Mouse (Mus musculus) neural tube, embryonic 11.5 days (tissue): Measurements from ENCODE around the gene AA467197. TPM values are rescaled to one million over a fixed set of nuclear protein-coding genes. Genes with fewer than 3 reads are reported as not detected.

Experiments
- ATAC-seq: fragments of 200-750 bp; cut with Nextera tagmentation; 2 replicates; pipeline ENCODE4 v1.8.0; 2017; ENCODE audit warnings: moderate number of reproducible peaks, mild to moderate bottlenecking, moderate TSS enrichment, moderate library complexity; ENCODE audit not compliant: insufficient read depth, low FRiP score, low TSS enrichment
- DNase-seq: peaks from one replicate; pipeline ENCODE4 v3.0.0-alpha.2; 2015; ENCODE audit warnings: low spot score
- H3K27ac ChIP-seq: fragments of 300-500 bp; sonication (generic); 2 replicates; pipeline ENCODE4 v1.5.1; 2014; ENCODE audit warnings: low read depth, mild to moderate bottlenecking, low read length
- H3K27me3 ChIP-seq: fragments of 300-500 bp; sonication (generic); 2 replicates; pipeline ENCODE4 v1.6.1; 2014; ENCODE audit warnings: mild to moderate bottlenecking, low read length, mixed read lengths; ENCODE audit not compliant: control insufficient read depth, insufficient read depth
- H3K36me3 ChIP-seq: fragments of 300-500 bp; sonication (generic); 2 replicates; pipeline ENCODE4 v1.6.1; 2014; ENCODE audit warnings: mild to moderate bottlenecking, low read length, moderate library complexity, mixed read lengths; ENCODE audit not compliant: control insufficient read depth, insufficient read depth
- H3K4me1 ChIP-seq: fragments of 300-500 bp; sonication (generic); 2 replicates; pipeline ENCODE4 v1.6.1; 2014; ENCODE audit warnings: low read length, mixed read lengths; ENCODE audit not compliant: control insufficient read depth, insufficient read depth
- H3K4me2 ChIP-seq: fragments of 300-500 bp; sonication (generic); 2 replicates; pipeline ENCODE4 v1.6.1; 2014; ENCODE audit warnings: low read depth, mild to moderate bottlenecking, moderate library complexity
- H3K4me3 ChIP-seq: fragments of 300-500 bp; sonication (generic); 2 replicates; pipeline ENCODE4 v1.5.1; 2014; ENCODE audit warnings: low read depth, low read length
- H3K9ac ChIP-seq: fragments of 300-500 bp; sonication (generic); 2 replicates; pipeline ENCODE4 v1.6.1; 2014; ENCODE audit warnings: mild to moderate bottlenecking, low read length
- H3K9me3 ChIP-seq: fragments of 300-500 bp; sonication (generic); 2 replicates; pipeline ENCODE4 v1.6.1; 2016; ENCODE audit warnings: low read length; ENCODE audit not compliant: control insufficient read depth
- WGBS: fragments of 180-500 bp; shearing (Covaris S2); extraction: QIAGEN DNeasy Blood & Tissue Kit; methylation state at CpG from one replicate; pipeline ENCODE4 v1.1.7; 2014; 5-methylcytosine and 5-hydroxymethylcytosine counted together
- polyA plus RNA-seq: library from polyadenylated mRNA; unstranded; fragments of >200 nt; fragmentation: Nextera tagmentation; extraction: Ambion mirVana; gene quantifications from 2 replicates; pipeline ENCODE4 v1.2.1, GENCODE M21; 2014

AA467197 gene
- 0.53 and 0.81 TPM in 2 replicates for polyA plus RNA-seq

DNA sequence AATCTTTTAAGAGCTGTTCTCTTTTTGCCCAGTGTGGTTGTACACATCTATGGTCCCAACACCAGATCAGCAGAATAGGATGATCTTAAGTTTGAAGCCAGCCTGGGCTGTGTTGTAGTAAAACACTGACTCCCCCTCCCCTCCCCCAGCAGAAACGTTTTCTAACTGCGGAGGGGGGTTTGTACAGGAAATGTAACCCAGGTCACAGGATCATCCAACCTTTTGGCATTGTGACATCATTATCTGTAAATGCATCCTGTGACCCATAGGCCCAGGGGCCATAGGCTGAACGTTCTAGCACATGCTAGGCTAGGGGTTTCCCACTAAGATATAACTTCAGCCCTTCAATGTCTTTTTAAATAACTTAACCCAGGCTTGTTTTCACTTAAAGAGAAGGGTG lies at the start of gene AA467197:
Gene AA467197 (plus strand): TSS at position 301 of the 400 bp plus-strand sequence.
- whole genome bisulfite sequencing, result 63% methylated on average over 3 of the region's 3 CpGs
- H3K36me3 ChIP-seq, result peaks cover 8% of the 10 kb centered on the region
- no peak for DNase-seq
- no peak within 1 kb of the TSS for H3K27ac ChIP-seq
- no peaks in the 10 kb centered on the region for H3K9me3 ChIP-seq
- no peak for ATAC-seq
- peaks cover 5% of the 10 kb centered on the region; the same call in 1 of the 2 replicates for H3K4me1 ChIP-seq
- peak within 1 kb of the TSS; percentile 56 for H3K4me2 ChIP-seq
- H3K4me3 ChIP-seq, result peak within 1 kb of the TSS; percentile 32
- H3K9ac ChIP-seq, result no peak within 1 kb of the TSS
- peaks cover 5% of the 10 kb centered on the region; the same call in 1 of the 2 replicates for H3K27me3 ChIP-seq

DNA sequence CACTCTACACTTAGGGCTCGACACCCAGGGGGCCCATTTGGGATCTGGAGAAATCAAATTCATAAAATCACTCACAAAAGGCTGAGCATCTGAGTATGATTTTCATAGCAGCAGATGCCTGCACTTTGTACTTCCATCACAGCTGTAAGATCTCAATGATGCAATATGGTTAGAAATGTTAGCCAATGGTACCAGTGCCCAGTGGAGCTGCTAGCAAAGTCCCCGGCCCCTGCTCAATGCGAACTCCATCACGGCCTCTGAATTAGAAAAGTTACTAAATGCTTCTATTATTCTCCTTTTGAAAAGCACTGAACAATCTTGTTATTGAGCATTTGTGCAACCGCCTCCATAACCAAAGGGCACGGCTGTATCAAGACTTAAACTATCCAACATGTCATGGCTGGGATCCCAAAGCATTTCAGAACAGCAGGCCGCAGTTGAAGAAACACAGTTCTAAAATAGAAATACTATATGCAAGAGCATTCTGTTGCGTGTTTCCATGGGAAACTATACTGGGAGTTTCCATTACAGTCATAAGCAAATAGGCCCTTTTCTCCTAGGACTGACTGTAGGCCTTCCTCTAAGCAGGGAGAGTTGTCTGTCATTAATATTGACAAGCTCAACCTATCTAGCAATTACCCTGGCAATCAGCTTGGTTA lies 48.8 kb upstream of the AA467197 start:
- no peak overlapping the region for H3K4me3 ChIP-seq
- no peaks in the 10 kb centered on the region for H3K4me1 ChIP-seq
- ATAC-seq, result no peak
- H3K27me3 ChIP-seq, result no peaks in the 10 kb centered on the region
- H3K36me3 ChIP-seq, result no peaks in the 10 kb centered on the region
- H3K27ac ChIP-seq, result no peak overlapping the region
- H3K9me3 ChIP-seq, result no peaks in the 10 kb centered on the region
- 87% methylated on average over 8 of the region's 8 CpGs for WGBS
- no peak overlapping the region for H3K4me2 ChIP-seq
- DNase-seq, result no peak
- no peak overlapping the region for H3K9ac ChIP-seq

DNA sequence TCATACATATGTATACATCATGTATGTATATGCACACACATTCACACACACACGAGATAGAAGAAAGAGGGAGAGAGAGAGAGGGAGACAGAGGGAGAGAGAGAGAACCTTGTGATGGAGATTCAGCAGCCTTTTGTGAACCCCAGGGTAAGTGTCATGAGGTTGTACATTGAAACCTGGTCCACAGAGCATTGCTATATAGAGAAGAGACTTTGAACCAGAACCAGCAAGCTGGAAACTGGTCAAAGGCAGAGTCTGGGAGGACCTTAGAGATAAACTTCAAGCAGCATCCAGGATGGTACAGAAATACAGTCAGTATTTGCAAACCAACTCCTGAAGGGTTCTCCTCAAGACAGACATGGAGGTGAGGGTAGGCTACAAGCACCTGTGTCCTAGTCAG lies 46.4 kb upstream of the AA467197 start:
- no peak for ATAC-seq
- no peak for DNase-seq
- Histone ChIP-seq H3K36me3 (no peaks in the 10 kb centered on the region), H3K4me1 (no peaks in the 10 kb centered on the region), H3K27me3 (no peaks in the 10 kb centered on the region), H3K9ac (no peak overlapping the region), H3K4me2 (no peak overlapping the region), H3K9me3 (no peaks in the 10 kb centered on the region), H3K27ac (no peak overlapping the region), H3K4me3 (no peak overlapping the region)
- WGBS, result 83% methylated on average over 1 of the region's 1 CpGs

DNA sequence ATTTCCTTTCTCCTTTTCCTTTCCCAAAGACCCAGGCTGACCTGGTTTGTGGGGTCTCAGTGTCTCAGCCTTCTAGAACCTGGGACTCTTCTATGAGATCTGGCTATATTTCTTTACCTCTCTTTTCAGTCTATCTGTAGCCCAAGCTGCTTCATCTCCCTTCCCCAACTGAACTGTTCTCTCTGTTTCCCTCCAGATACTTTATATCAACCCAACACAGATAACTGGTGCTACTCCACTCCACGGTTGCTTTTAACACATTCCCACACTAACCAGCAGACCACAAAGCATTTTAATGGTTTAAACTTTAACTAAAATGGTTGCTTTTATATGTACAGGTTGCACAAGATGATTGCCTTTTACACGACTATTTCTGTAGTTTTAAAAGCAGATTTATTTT lies 45.6 kb upstream of the AA467197 start:
- Histone ChIP-seq H3K27ac (no peak overlapping the region), H3K4me2 (no peak overlapping the region), H3K4me1 (no peaks in the 10 kb centered on the region), H3K27me3 (no peaks in the 10 kb centered on the region), H3K9me3 (no peaks in the 10 kb centered on the region), H3K9ac (no peak overlapping the region), H3K36me3 (no peaks in the 10 kb centered on the region), H3K4me3 (no peak overlapping the region)
- ATAC-seq, result no peak
- 79% methylated on average over 2 of the region's 2 CpGs for WGBS
- no peak for DNase-seq

DNA sequence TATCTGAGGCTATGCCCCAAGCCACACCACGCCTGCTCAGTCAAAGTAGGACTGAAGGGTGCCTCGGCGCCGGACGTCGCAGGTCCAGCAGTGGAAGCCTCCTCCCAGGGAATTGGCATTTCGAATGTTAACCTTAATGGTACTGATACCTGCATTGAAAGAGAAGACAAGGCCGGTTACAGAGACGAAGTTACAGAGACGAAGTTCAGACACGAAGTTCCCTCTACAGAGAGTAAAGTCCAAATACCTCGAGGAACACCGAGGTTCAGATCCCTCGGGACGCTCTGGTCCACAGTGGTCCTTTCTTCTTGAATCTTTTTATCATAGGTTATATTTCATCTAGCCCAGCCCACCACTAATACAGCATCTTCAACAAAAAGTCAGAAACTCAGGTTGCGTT lies 41.3 kb upstream of the AA467197 start:
- Histone ChIP-seq H3K9me3 (no peaks in the 10 kb centered on the region), H3K27ac (no peak overlapping the region), H3K4me1 (no peaks in the 10 kb centered on the region), H3K27me3 (no peaks in the 10 kb centered on the region), H3K9ac (no peak overlapping the region), H3K4me3 (no peak overlapping the region), H3K4me2 (no peak overlapping the region), H3K36me3 (no peaks in the 10 kb centered on the region)
- 92% methylated on average over 16 of the region's 16 CpGs for WGBS
- DNase-seq (no peak), ATAC-seq (no peak)

DNA sequence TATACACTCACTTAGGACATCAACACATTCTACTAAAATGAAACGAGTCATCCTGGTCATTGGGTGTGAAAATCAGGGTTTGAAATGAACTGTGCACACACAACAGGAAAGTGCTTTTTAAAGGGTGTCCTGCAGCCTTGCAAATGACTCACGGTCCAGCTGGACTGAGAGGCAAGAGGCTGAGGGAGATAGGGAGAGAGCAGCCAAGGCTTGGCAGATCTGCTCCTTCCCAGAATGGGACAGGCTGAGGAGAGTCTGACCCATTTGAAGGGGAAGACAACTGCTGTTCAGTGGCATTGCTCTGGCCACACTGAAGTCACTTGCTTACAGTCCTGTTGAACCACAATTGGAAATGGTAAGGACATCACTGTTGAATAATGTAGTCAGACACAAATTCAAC lies 37.0 kb upstream of the AA467197 start:
- no peak overlapping the region for H3K4me2 ChIP-seq
- 83% methylated on average over 2 of the region's 2 CpGs for WGBS
- H3K27ac ChIP-seq, result no peak overlapping the region
- H3K4me3 ChIP-seq, result no peak overlapping the region
- H3K9ac ChIP-seq, result no peak overlapping the region
- H3K4me1 ChIP-seq, result no peaks in the 10 kb centered on the region
- H3K27me3 ChIP-seq, result no peaks in the 10 kb centered on the region
- no peak for ATAC-seq
- H3K9me3 ChIP-seq, result no peaks in the 10 kb centered on the region
- no peaks in the 10 kb centered on the region for H3K36me3 ChIP-seq
- no peak for DNase-seq

DNA sequence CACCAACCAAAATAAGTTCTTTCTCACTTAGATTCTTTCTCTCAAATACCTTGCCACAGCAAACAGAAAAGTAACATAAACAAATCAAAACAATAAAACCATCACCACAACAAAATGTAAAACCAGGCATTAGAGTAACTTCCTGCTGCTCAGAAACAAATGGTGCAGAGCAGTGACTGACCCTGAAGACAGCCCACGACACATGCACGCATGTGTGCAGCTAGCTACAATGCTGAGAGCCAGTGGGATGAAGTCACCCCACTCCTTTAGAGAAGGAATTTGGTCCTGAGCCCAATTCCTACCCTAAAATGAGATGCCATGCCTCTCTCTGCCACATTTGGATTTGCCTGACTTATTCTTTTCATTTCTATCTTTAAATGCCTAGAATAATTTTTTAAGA lies 35.4 kb upstream of the AA467197 start:
- 80% methylated on average over 2 of the region's 2 CpGs for WGBS
- no peaks in the 10 kb centered on the region for H3K9me3 ChIP-seq
- DNase-seq, result no peak
- no peak overlapping the region for H3K4me3 ChIP-seq
- no peak overlapping the region for H3K4me2 ChIP-seq
- no peak for ATAC-seq
- H3K27me3 ChIP-seq, result no peaks in the 10 kb centered on the region
- no peaks in the 10 kb centered on the region for H3K4me1 ChIP-seq
- H3K9ac ChIP-seq, result no peak overlapping the region
- no peak overlapping the region for H3K27ac ChIP-seq
- H3K36me3 ChIP-seq, result no peaks in the 10 kb centered on the region

DNA sequence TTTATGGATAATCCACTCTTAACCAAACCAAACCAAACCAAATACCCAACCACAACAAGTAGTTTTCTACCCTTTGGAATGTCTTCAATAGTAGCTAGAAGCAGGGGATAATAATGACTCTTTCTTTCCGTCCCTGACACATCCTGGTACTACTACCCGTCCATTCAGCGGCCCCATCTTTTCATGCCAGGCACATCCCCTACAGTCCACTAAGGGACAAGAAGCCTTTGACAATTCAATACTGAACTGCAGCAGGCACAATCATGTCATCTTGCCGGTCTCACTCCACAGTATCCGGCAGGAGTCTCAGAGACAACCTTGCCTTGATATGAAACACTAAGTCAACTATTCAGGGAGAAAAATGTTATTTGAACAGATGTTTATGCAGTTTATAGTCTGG lies 31.0 kb upstream of the AA467197 start:
- H3K4me2 ChIP-seq, result no peak overlapping the region
- no peak for DNase-seq
- 0 out of 2 replicates have a peak, but pooled peaks cover 2% of the 10 kb centered on the region for H3K27me3 ChIP-seq
- ATAC-seq, result no peak
- no peaks in the 10 kb centered on the region for H3K4me1 ChIP-seq
- H3K27ac ChIP-seq, result no peak overlapping the region
- no peak overlapping the region for H3K4me3 ChIP-seq
- 84% methylated on average over 5 of the region's 5 CpGs for WGBS
- H3K9ac ChIP-seq, result no peak overlapping the region
- H3K9me3 ChIP-seq, result no peaks in the 10 kb centered on the region
- no peaks in the 10 kb centered on the region for H3K36me3 ChIP-seq

DNA sequence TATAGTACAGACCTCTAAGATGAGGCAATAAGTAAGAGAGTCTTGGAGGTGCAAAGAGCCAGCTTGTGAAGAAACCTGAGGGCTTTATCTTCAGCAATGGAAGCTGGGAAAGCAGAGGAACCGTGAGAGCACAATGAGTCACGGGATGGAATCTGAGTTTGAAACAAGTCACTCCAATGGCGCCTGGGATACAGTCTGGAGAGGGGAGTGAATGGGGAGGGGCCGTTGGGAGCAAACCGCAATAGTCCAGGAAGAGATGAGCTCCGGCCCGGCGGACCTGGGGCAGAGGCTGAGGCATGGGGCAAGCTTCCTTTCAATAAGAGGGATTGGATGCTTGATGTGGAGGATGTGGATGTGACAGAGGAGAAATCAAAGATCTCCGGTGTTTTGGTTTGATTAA lies 28.0 kb upstream of the AA467197 start:
- Histone ChIP-seq H3K27me3 (0 out of 2 replicates have a peak, but pooled peaks cover 2% of the 10 kb centered on the region), H3K9ac (no peak overlapping the region), H3K9me3 (no peaks in the 10 kb centered on the region), H3K4me2 (no peak overlapping the region), H3K4me1 (no peaks in the 10 kb centered on the region), H3K27ac (no peak overlapping the region), H3K4me3 (no peak overlapping the region), H3K36me3 (no peaks in the 10 kb centered on the region)
- no peak for ATAC-seq
- DNase-seq, result no peak
- WGBS, result 81% methylated on average over 9 of the region's 9 CpGs
